In the genomic region with DNA sequence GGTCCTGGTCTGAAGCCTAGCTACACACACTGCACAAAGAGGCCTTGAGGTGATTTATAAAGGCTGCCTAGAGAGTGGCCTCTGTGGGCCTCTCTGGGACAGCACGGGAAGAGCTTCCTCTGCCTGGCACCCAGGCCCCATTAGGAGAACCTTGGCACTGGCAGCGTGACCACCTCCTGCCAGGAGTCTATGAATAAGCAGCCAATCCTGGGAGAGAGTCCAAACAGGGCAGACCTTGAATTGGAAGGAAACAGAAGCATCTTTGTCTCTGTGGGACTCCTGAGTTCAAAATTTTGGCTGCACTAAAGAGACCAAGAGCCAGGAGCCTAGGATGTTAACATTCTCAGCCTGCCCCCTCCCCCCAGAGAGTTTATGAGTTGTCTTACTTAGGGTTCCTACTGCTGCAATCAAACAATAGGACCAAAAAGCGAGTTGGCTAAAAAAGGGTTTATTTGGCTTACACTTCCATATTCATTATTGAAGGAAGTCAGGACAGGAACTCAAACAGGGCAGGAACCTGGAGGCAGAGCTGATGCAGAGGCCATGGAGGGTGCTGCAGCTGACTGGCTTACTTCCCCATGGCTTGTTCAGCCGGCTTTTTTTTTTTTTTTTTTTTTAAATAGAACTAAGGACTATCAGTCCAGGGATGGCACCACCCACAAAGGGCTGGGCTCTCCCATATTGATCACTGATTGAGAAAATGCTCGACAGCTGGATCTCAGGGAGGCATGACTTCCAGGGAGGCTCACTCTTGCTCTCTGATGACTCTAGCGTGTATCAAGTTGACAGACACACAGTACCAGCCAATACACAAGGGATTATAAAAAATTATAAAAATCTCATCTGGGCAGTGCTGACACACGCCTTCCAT, we compare ENCODE assay signal across 8 mouse cellular contexts. TPM values are rescaled to one million over a fixed set of nuclear protein-coding genes. Genes with fewer than 3 reads are reported as not detected.
DNase-seq lines count a peak whose midpoint lies in the region; ATAC-seq lines count a peak whose summit lies in the region.

No protein-coding gene starts in this region.

- no peaks in the 10 kb centered on the region for H3K36me3 ChIP-seq in heart, embryonic 11.5 days (ENCODE audit: control insufficient read depth, insufficient read depth, low read length)
- H3K36me3 ChIP-seq in forebrain, embryonic 12.5 days (replicated peaks): no peaks in the 10 kb centered on the region
- H3K36me3 ChIP-seq in stomach, embryonic 16.5 days (ENCODE audit: control insufficient read depth, insufficient read depth, low read length): no peaks in the 10 kb centered on the region

- no peak overlapping the region for H3K27ac ChIP-seq in heart, embryonic 11.5 days (ENCODE audit: low read depth, low read length)
- peak overlapping the region; percentile 48; the same call in 1 of the 2 replicates for H3K27ac ChIP-seq in forebrain, embryonic 12.5 days
- peak overlapping the region; percentile 10; the same call in 1 of the 2 replicates for H3K27ac ChIP-seq in stomach, embryonic 16.5 days (ENCODE audit: low read length)

- no peaks in the 10 kb centered on the region for H3K27me3 ChIP-seq in heart, embryonic 11.5 days (ENCODE audit: control insufficient read depth, insufficient read depth, low read length)
- peaks cover 16% of the 10 kb centered on the region; the same call in 1 of the 2 replicates for H3K27me3 ChIP-seq in forebrain, embryonic 12.5 days
- no peaks in the 10 kb centered on the region for H3K27me3 ChIP-seq in stomach, embryonic 16.5 days (ENCODE audit: control insufficient read depth, insufficient read depth, low read length)

- H3K9ac ChIP-seq in heart, embryonic 11.5 days (ENCODE audit: low read depth, low read length): no peak overlapping the region
- no peak overlapping the region for H3K9ac ChIP-seq in forebrain, embryonic 12.5 days
- no peak overlapping the region for H3K9ac ChIP-seq in stomach, embryonic 16.5 days (ENCODE audit: low read length)

- 64% methylated on average over 7 of the region's 7 CpGs for WGBS in heart, embryonic 11.5 days (ENCODE audit: insufficient replicate concordance)
- WGBS in forebrain, embryonic 12.5 days: 53% methylated on average over 7 of the region's 7 CpGs
- 52% methylated on average over 7 of the region's 7 CpGs for WGBS in stomach, embryonic 16.5 days

- no peak overlapping the region for H3K4me2 ChIP-seq in heart, embryonic 11.5 days
- H3K4me2 ChIP-seq in forebrain, embryonic 12.5 days: no peak overlapping the region
- no peak overlapping the region for H3K4me2 ChIP-seq in stomach, embryonic 16.5 days (ENCODE audit: low read depth, low read length)

- no peaks in the 10 kb centered on the region for H3K9me3 ChIP-seq in heart, embryonic 11.5 days (replicated peaks; ENCODE audit: control insufficient read depth, low read length)
- H3K9me3 ChIP-seq in forebrain, embryonic 12.5 days: no peaks in the 10 kb centered on the region
- H3K9me3 ChIP-seq in stomach, embryonic 16.5 days (replicated peaks; ENCODE audit: control insufficient read depth, low read length): no peaks in the 10 kb centered on the region

- H3K4me1 ChIP-seq in heart, embryonic 11.5 days (ENCODE audit: control insufficient read depth, insufficient read depth, low read length): peaks cover 23% of the 10 kb centered on the region
- H3K4me1 ChIP-seq in forebrain, embryonic 12.5 days: peaks cover 34% of the 10 kb centered on the region
- H3K4me1 ChIP-seq in stomach, embryonic 16.5 days (ENCODE audit: control insufficient read depth, insufficient read depth, low read length): 0 out of 2 replicates have a peak, but pooled peaks cover 7% of the 10 kb centered on the region

- H3K4me3 ChIP-seq in heart, embryonic 11.5 days (ENCODE audit: low read depth, low read length): no peak overlapping the region
- H3K4me3 ChIP-seq in forebrain, embryonic 12.5 days (replicated peaks): no peak overlapping the region
- H3K4me3 ChIP-seq in stomach, embryonic 16.5 days (replicated peaks; ENCODE audit: low read length): no peak overlapping the region

- intact Hi-C loops in left cerebral cortex, postnatal 4 days (cut with DNase I): loop anchor here (10.0 kb wide), 1 partner anchor 52 kb away; no protein-coding TSS in a partner anchor

- ATAC-seq in heart, embryonic 11.5 days (replicated peaks; ENCODE audit: insufficient number of reproducible peaks, low FRiP score, low TSS enrichment): no peak
- peak; percentile 62; the same call in 1 of the 2 replicates for ATAC-seq in forebrain, embryonic 12.5 days (ENCODE audit: low FRiP score)
- no peak for ATAC-seq in stomach, embryonic 16.5 days (ENCODE audit: insufficient read depth, low FRiP score)

- peak; percentile 64 for DNase-seq in heart, adult 8-10 months (ENCODE audit: low spot score)
- DNase-seq in adrenal gland, adult 2 months: peak; percentile 93
- DNase-seq in heart, postnatal 4 days: peak; percentile 73
- DNase-seq in left cerebral cortex, postnatal 4 days: peak; percentile 91
- no peak for DNase-seq in thymus, postnatal 25 days

RNA-seq across cellular contexts. Expression of a gene that starts 9.5 kb away (rescaled TPM):
- 100 to 1,000 TPM; 110 to 133 (median 121) TPM for total RNA-seq in heart, adult 8-10 months (2022)
- 2,057 and 2,150 TPM in 2 replicates for polyA plus RNA-seq in heart, embryonic 11.5 days (2014; fragmentation: Nextera tagmentation; extraction: Ambion mirVana)
- total RNA-seq in adrenal gland, adult 2 months (2021): 100 to 1,000 TPM; 381 to 501 TPM
- 425 and 428 TPM in 2 replicates for polyA plus RNA-seq in adrenal gland, adult 2 months (2012; rRNA removed)
- 1,282 and 1,334 TPM in 2 replicates for polyA plus RNA-seq in forebrain, embryonic 12.5 days (2016; fragmentation: Nextera tagmentation; extraction: Ambion mirVana)
- 100 to 1,000 TPM; 303 to 307 TPM for total RNA-seq in heart, postnatal 4 days (2021)
- 100 to 1,000 TPM; 204 to 220 TPM for total RNA-seq in left cerebral cortex, postnatal 4 days (2021)
- 1,435 and 1,468 TPM in 2 replicates for polyA plus RNA-seq in stomach, embryonic 16.5 days (2015; fragmentation: Nextera tagmentation; extraction: Ambion mirVana)

RNA-seq across cellular contexts. Expression of a gene that starts 25.9 kb away (rescaled TPM):
- under 1 TPM in 1 of 4 experiments, not detected in 3; 0.29 TPM for total RNA-seq in heart, adult 8-10 months (2022)
- 0.32 TPM in 1 of 2 replicates, not detected in the other for polyA plus RNA-seq in heart, embryonic 11.5 days (2014; fragmentation: Nextera tagmentation; extraction: Ambion mirVana)
- total RNA-seq in adrenal gland, adult 2 months (2021): 1 to 10 TPM in 1 of 2 experiments, under 1 TPM in 1; 0.31 to 2.5 TPM
- polyA plus RNA-seq in adrenal gland, adult 2 months (2012; rRNA removed): not detected in 2 replicates
- not detected in 2 replicates for polyA plus RNA-seq in forebrain, embryonic 12.5 days (2016; fragmentation: Nextera tagmentation; extraction: Ambion mirVana)
- not detected for total RNA-seq in heart, postnatal 4 days (2021)
- total RNA-seq in left cerebral cortex, postnatal 4 days (2021): not detected
- not detected in 2 replicates for polyA plus RNA-seq in stomach, embryonic 16.5 days (2015; fragmentation: Nextera tagmentation; extraction: Ambion mirVana)

RNA-seq across cellular contexts. Expression of a gene that starts 54.4 kb away (rescaled TPM):
- 10 to 100 TPM; 34.8 to 57.6 (median 51.3) TPM for total RNA-seq in heart, adult 8-10 months (2022)
- 26.0 and 29.1 TPM in 2 replicates for polyA plus RNA-seq in heart, embryonic 11.5 days (2014; fragmentation: Nextera tagmentation; extraction: Ambion mirVana)
- total RNA-seq in adrenal gland, adult 2 months (2021): 100 to 1,000 TPM; 104 to 105 TPM
- polyA plus RNA-seq in adrenal gland, adult 2 months (2012; rRNA removed): 81.0 and 112 TPM in 2 replicates
- polyA plus RNA-seq in forebrain, embryonic 12.5 days (2016; fragmentation: Nextera tagmentation; extraction: Ambion mirVana): 41.5 and 44.4 TPM in 2 replicates
- total RNA-seq in heart, postnatal 4 days (2021): 10 to 100 TPM; 70.0 to 72.5 TPM
- 100 to 1,000 TPM in 1 of 2 experiments, 10 to 100 TPM in 1; 98.6 to 106 TPM for total RNA-seq in left cerebral cortex, postnatal 4 days (2021)
- polyA plus RNA-seq in stomach, embryonic 16.5 days (2015; fragmentation: Nextera tagmentation; extraction: Ambion mirVana): 19.4 and 23.1 TPM in 2 replicates
